In the genomic region with DNA sequence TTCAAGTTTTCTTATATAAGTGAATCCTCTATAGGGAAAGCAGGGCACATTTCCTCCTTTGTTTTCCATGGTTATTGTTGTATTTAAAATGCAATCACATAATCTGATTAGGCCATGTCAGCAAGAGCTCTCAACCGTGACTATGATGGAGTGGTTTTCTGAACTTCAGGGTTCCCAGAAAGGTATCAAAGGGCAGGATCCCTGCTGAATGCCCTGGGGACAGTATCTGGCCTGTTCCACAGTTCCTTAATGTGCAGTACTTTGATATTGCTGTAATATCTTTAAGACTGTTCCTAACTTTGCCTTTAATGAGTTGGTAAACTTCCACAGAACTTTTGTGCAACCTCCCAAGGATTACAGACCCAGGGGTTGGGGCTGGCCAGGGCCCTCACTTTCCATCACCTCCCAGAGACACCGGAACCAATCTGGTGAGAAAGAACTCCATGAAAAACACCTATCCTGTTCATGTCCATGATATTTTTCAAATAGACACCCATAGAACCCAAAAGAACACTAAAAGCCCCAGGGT, we compare ENCODE assay signal across 20 mouse cellular contexts. TPM values are rescaled to one million over a fixed set of nuclear protein-coding genes. Genes with fewer than 3 reads are reported as not detected.
DNase-seq lines count a peak whose midpoint lies in the region; ATAC-seq and TF ChIP-seq lines count a peak whose summit lies in the region.
"Had no signal": no experiment of that assay in that cellular context is flagged by ENCODE, and none has a peak within 500 bp of the region (broad histone marks: within the 10 kb centered on the region; RNA-seq: fewer than 3 reads in every experiment).

No protein-coding gene starts in this region.

- no peak overlapping the region for H3K9ac ChIP-seq in lung, embryonic 14.5 days
- H3K9ac ChIP-seq: limb, embryonic 15.5 days had no signal

- DNase-seq in adrenal gland, postnatal 10 days: peak; percentile 26
- no peak for DNase-seq in adrenal gland, postnatal 4 days (ENCODE audit: low spot score in 2 of 2)
- DNase-seq in lung, embryonic 14.5 days: no peak
- DNase-seq in lung, postnatal 10 days: no peak
- peak; percentile 52 for DNase-seq in kidney, adult 9 months
- peak; percentile 7 to 21 for DNase-seq in kidney, postnatal 4 days
- DNase-seq in layer of hippocampus, postnatal 14 days (ENCODE audit: low spot score in 2 of 2): no peak
- DNase-seq in left cerebral cortex, postnatal 14 days (ENCODE audit: low spot score in 2 of 2): no peak
- DNase-seq: cerebellum, adult 9-10 months; embryo, embryonic 11 days; right cerebral cortex, adult 18-20 months; spleen, adult 18-20 months; thymus, postnatal 4 days had no signal

- no peaks in the 10 kb centered on the region for H3K4me1 ChIP-seq in lung, embryonic 14.5 days (ENCODE audit: insufficient read depth)
- H3K4me1 ChIP-seq: heart, embryonic 10.5 days; limb, embryonic 15.5 days had no signal

- WGBS in lung, embryonic 14.5 days: 65% methylated on average over 2 of the region's 2 CpGs

- no peaks in the 10 kb centered on the region for H3K27me3 ChIP-seq in lung, embryonic 14.5 days (ENCODE audit: insufficient read depth, low read length)
- H3K27me3 ChIP-seq: limb, embryonic 15.5 days had no signal

- no peak overlapping the region for H3K4me3 ChIP-seq in lung, embryonic 14.5 days (ENCODE audit: low read depth, low read length)
- H3K4me3 ChIP-seq: heart, embryonic 10.5 days; layer of hippocampus, adult 2 months; limb, embryonic 15.5 days had no signal

- no peaks in the 10 kb centered on the region for H3K36me3 ChIP-seq in lung, embryonic 14.5 days (ENCODE audit: insufficient read depth)
- H3K36me3 ChIP-seq: heart, embryonic 10.5 days; limb, embryonic 15.5 days had no signal

- no peak overlapping the region for H3K4me2 ChIP-seq in lung, embryonic 14.5 days
- H3K4me2 ChIP-seq: limb, embryonic 15.5 days; midbrain, embryonic 11.5 days had no signal

- ATAC-seq in lung, embryonic 14.5 days (ENCODE audit: insufficient read depth): peak; percentile 22; the same call in 1 of the 2 replicates
- ATAC-seq: forebrain, embryonic 16.5 days; inflammation-experienced regulatory T-cells, adult 6 months; lung, postnatal 0 days had no signal

- no peak for TF ChIP-seq CTCF in lung, embryonic 14.5 days (IDR thresholded peaks at IDR 0.05; ENCODE audit: low read depth)

- H3K27ac ChIP-seq in lung, embryonic 14.5 days (ENCODE audit: low read depth): no peak overlapping the region
- H3K27ac ChIP-seq: heart, embryonic 10.5 days; layer of hippocampus, adult 2 months; limb, embryonic 15.5 days had no signal

- intact Hi-C loops in left cerebral cortex, postnatal 14 days (cut with DNase I): no loop called here

- H3K9me3 ChIP-seq in lung, embryonic 14.5 days (ENCODE audit: low read depth, low read length): no peaks in the 10 kb centered on the region
- H3K9me3 ChIP-seq: heart, embryonic 10.5 days; limb, embryonic 15.5 days had no signal

RNA-seq across cellular contexts. Expression of a gene that starts 21.6 kb away (rescaled TPM):
- total RNA-seq in adrenal gland, postnatal 10 days (2021): 1 to 10 TPM; 2.2 to 3.8 TPM
- total RNA-seq in adrenal gland, postnatal 4 days (2021): 1 to 10 TPM in 1 of 2 experiments, under 1 TPM in 1; 0.84 to 1.9 TPM
- 0.27 TPM in 1 of 2 replicates, not detected in the other for polyA plus RNA-seq in lung, embryonic 14.5 days (2014; fragmentation: Nextera tagmentation; extraction: Ambion mirVana)
- total RNA-seq in layer of hippocampus, postnatal 14 days (2021): not detected
- total RNA-seq in left cerebral cortex, postnatal 14 days (2021): not detected
- total RNA-seq: layer of hippocampus, adult 2 months had no signal
- polyA plus RNA-seq: forebrain, embryonic 16.5 days; inflammation-experienced regulatory T-cells, adult 6 months; midbrain, embryonic 11.5 days had no signal

Comparison
In these comparisons a context has a peak if more than half of its experiments do, and no peak if none do; other contexts are left out.
1. DNase-seq: peak in adrenal gland, postnatal 10 days (single experiment), kidney, adult 9 months (single experiment) and kidney, postnatal 4 days (2 of 2); none in adrenal gland, postnatal 4 days (0 of 2), lung, embryonic 14.5 days (single experiment), lung, postnatal 10 days (single experiment), layer of hippocampus, postnatal 14 days (0 of 2) and left cerebral cortex, postnatal 14 days (0 of 2).